Mouse (Mus musculus) kidney, postnatal 25 days (tissue): ENCODE measurements at regions not wholly inside any gene's neighbourhood (a gene's known extent, or its start where the extent isn't known, plus 50 kb on each side); places are given as distances from the start of the nearest gene placed in this dataset.

Experiments used
- DNase-seq, 2 experiments: peaks; one replicate each; pipeline ENCODE4 v3.0.0; 2021; ENCODE audit warnings: mixed read lengths in 2 of 2

GRCm38 (mm10) chr6:11796361-11796760 is 110.9 kb downstream of the Ndufa4 start:
- no peak for DNase-seq

- DNase-seq = peak; percentile 42 to 51
Observed at GRCm38 (mm10) chr6:11793366-11793765, 113.9 kb downstream of the Ndufa4 start.

DNA sequence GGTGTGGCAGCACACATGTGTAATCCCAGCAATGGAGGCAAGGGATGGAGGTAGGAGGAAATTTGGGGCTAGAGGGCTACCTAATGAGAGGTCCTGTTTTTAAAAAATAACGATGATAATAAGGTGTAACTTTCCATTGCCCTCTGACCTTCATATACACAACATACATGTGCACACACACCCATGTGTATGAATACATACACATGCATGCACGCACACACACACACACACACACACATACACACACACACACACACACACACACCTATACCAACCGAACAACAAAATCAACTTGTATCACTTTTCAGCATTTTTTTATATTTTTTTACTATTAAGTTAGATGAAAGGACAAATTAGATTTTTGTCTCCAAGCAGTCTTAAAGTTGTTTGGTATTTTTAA is 115.1 kb downstream of the Ndufa4 start:
- no peak for DNase-seq

- no peak for DNase-seq
Observed at GRCm38 (mm10) chr6:11791056-11791455, 116.2 kb downstream of the Ndufa4 start.

DNA sequence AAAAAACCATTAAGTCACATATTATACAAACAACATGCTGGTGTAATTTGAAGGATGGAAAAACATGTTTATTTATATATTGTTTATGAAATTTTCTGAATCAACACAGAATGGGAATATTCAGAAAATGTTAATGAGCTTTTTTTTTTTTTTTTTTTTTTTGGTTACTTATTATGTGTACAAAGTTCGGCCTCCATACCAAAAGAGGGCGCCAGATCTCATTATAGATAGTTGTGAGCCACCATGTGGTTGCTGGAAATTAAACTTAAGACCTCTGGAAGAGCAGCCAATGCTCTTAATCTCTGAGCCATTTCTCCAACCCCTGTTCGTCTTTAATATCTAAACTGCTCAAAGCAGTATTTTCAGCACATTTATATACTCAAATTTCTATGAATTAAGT is 133.3 kb downstream of the Ndufa4 start:
- peak in 1 of 2 experiments; percentile 9 for DNase-seq

GRCm38 (mm10) chr6:11762912-11763311 is 144.4 kb downstream of the Ndufa4 start:
- no peak for DNase-seq

- no peak for DNase-seq
Observed at GRCm38 (mm10) chr6:11737667-11738066, 169.6 kb downstream of the Ndufa4 start.

DNA sequence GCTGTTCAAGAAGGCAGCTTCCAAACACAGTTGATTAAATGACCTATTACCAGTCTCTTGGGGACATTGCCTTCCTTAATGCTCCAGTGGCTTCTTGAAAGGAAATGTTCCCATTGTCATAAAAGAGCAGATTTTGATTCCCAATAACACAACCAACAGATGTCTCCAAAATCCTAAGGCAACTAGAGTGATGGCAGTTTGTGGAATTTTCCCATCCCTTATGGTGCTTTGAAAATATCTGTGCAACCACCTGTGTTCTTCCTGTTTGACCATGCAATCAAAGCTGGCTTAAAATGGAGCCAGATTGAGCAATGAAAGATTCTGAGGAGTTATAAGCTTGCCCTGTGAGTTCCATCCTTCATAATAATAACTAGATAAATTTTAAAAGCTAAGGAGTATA is 176.2 kb downstream of the Ndufa4 start:
- no peak for DNase-seq

DNA sequence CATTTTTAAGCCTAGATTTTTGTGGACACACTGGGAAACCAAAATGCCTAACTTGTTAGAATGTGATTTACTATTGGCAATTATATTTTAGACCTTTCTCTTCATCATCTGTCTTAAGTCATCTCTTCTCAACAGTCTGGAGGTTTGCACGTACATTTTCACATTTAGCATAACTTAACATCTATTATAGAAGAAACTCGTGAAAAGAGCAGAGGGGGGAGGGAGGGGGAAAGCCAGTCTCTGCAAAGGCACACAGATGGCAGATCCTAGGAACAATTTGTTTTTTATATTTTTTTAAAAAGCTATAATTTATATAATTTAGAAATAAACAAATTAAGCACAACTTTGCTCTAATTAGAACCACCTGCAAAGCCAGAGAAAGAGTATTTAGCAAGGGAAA is 176.6 kb downstream of the Ndufa4 start:
- DNase-seq = no peak

GRCm38 (mm10) chr6:11727806-11728205 is 179.5 kb downstream of the Ndufa4 start:
- no peak for DNase-seq

DNA sequence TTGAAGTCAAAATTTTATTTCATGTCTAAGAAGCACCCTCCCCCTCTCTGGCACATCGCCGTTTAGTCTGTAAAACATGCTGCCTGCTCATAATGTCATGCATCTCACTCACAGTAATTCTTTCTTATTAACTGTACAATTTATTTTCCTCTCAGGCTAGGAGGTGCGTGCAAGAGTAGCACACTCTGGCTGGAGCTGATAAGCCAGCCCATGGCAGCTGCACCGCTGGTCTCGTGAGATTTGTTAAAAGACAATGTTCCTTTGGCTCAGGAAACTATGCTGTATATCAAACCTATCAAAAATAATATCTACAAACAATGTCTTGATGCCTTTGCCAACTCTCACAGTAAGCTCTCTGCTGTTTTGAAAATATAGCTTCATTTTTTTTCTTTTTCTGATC is 179.9 kb downstream of the Ndufa4 start:
- DNase-seq = peak; percentile 19 to 50

DNA sequence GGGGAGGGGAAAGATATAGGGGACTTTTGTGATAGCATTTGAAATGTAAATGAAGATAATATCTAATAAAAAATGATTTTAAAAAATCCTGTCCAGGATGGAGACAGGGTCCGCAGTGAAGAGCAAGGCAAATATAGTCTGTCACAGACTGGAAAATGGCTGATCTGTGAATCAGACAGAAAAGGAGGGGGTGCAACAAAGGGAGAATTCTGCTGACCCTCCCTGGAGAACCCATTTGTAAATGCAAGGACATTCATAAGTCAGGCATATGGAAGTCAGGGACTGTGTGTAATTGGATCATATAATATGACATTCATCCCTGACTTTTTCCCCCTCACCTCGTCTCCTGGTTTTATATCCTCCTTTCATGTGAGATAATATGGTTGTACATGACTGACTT is 183.8 kb downstream of the Ndufa4 start:
- no peak for DNase-seq

- DNase-seq = no peak
Observed at GRCm38 (mm10) chr6:11720274-11720673, 187.0 kb downstream of the Ndufa4 start.

DNA sequence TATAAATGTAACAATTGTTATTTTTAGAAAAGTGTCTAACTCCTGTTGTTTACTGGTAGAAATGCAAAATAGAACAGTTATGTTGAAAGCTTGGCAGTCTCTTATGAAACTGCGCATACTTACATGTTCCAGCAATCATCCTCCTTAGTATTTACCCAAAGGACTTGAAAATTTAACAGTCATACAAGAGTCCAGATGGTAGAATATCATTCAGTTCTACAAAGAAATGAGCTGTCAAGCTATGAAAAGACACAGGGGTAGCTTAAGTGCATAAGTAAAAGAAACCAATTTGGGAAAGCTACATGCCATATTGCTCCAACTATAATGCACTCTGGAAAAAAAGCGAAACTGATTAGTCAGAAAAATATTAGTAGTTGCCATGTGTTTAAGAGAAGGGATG is 196.7 kb downstream of the Ndufa4 start:
- DNase-seq = no peak

- DNase-seq = no peak
Observed at GRCm38 (mm10) chr6:11709465-11709864, 197.8 kb downstream of the Ndufa4 start.
